Mouse (Mus musculus): ENCODE results near the gene Ephb2.

GRCm38 (mm10) chr4:136738291-136738690 is 97.5 kb downstream of the Ephb2 start:
- TF ChIP-seq POLR2A (IDR thresholded peaks at IDR 0.05; ENCODE audit: low read depth, low read length) (no peak), CTCF (conservative IDR thresholded peaks at IDR 0.05; ENCODE audit: insufficient read depth, insufficient read length, low read depth, low read length) (no peak)
